Mouse (Mus musculus) forelimb bud, embryonic 11.5 days (tissue): ENCODE measurements around the gene Klhl34.
A peak's percentile ranks its signal among the peaks of the same experiment; 100 is the strongest.

Experiments used
- DNase-seq: peaks from one replicate; pipeline ENCODE4 v3.0.0-alpha.2; 2012; ENCODE audit warnings: low read depth, low spot score

The Klhl34 gene

DNA sequence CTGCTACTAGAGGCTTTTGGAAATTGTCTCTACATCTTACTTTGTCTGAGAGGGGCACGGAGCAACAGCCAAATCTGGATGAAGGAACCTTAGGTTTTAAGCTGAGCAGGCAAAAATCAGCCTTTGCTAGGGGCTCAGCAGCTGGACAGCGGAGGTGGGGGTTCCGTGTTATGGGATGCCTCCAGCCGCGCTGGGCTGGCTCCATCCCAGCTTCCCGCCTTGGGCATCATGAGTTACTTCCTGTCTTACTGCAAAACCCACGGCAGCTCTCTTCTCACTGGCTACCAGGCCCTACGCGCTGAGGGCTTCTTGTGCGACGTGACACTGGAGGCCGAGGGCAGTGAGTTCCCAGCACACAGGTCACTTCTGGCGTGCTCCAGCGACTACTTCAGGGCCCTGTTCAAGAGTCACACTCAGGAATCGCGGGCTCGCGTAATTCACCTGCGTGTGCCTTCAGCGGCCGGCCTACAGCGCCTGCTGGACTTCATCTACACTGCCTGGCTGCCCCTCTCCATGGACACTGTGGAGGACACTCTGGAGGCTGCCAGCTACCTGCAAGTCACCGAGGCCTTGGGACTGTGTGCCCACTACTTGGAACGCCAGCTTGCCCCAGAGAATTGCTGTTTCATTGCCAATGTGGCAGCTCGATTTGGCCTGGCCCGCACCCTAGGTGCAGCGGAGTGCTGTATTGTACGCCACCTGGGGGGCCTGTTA lies at the start of gene Klhl34:
Gene Klhl34, plus strand, starts transcription at position 229 of the 714 bp plus-strand sequence.
- DNase-seq, result peak; percentile 41

DNA sequence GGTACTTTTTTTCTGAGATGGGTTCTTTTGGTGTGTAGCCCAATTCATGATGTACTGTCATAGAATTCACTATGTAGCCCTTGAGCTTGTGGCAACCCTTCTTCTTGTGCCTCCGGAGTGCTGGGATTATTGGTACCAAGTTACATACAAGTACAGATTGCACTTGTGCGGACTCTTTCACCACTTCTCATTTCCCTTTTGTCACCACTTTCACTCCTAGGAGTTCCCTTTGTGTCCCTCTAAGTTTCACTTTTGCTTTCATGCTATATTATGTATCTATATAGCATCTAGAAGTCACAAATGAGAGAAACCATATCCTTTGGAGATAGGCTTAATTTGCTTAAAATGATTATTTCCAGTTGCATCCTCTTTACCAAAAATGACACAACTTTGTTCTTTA lies 16.6 kb upstream of the Klhl34 start:
- no peak for DNase-seq

DNA sequence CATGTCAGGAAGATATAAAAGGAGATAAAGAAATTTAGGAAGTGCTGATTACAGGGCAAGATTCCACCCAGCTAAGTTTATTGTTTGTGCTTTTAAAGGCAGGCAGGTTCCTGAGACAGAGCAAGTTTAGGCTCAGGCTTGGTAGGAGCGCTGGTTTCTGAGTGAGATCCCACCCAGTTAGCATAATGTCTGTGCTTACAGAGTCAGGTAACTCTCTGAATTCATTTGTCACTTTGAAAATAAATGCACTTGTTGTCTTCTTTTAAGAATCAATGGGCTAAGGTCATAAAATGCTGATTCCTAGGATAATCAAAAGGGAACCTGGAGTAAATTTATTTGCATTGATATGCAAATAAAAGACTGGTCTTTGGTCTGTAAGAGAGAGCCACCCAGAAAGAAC lies 8.5 kb upstream of the Klhl34 start:
- no peak for DNase-seq

DNA sequence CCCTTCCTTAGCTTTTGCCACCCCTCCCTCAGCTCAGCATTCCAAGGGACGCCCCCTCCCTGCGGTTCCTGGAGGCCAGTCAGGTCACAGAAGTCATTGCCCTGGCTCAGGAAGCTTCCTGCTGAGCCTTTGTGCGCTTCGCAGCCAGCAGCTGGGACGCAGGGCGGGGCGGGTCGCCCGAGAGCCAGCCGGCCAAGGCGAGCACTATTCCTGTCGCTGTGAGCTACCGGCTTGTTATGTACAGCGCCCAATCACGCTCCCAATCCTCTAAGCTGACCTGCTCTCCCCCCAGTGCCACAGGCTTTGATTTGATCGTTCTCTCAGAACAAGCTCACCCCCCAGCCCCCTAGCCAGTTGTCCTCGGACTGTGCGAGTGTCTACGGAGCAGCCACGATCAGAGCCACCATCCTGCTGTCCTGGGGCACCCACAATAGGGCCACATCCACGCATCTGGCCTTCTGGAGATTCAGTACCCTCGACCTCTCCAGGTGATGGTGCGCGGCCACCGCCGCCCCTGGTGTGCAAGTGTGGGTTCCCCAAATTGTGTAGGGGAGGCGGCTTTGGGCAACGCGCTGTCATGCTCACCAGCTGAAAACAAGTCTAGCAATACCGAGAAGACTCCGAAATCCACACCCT lies 546 bp upstream of the Klhl34 start:
- DNase-seq, result peak; percentile 30

DNA sequence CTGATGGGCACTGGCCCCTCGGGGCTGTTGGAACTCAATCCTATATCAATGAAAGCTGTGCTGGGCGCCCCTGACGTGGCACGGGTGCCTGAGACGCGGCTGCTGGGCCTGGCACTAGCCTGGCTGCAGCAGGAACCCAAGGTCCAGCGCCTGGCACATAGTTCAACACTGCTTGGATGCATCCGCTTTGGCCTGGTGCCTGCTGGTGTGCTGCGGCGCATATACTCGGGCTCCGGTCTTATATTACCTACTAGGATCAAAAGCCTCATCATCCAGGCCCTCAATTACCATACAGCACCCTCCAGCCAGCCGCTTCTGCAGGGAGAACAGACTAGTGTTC lies 656 bp downstream of the Klhl34 start:
- DNase-seq, result no peak

DNA sequence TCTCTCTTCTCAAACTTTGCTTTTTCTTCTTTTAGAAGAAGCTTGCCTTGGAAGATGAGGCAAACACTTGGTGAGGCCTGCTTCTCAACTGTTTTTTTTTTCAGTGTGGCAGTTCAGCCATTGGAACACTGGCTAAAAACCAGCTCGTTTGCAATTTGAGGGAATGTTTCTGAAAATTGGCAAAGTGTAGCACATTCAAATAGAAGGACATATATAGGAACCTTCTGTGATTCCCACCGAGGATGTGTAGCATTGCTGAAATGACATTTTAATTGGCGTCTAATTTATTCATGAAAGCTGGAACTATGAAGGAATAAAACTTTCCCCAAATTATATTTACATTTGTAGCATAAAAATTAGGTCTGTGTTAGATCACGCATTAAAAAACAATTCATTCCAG lies 11.7 kb downstream of the Klhl34 start:
- DNase-seq, result no peak
